Mouse (Mus musculus) hindbrain, embryonic 14.5 days (tissue): Measurements from ENCODE around the gene Rnf187. TPM values are rescaled to one million over a fixed set of nuclear protein-coding genes. Genes with fewer than 3 reads are reported as not detected.
"Not testable (repeated sequence)": the region's sequence is repeated elsewhere in the genome, so short reads cannot be mapped to it uniquely, and the experiment has no call there.

ENCODE experiments used
- ATAC-seq: fragments of 200-750 bp; cut with Nextera tagmentation; 2 replicates; pipeline ENCODE4 v1.8.0; 2017; ENCODE audit warnings: moderate number of reproducible peaks, mild to moderate bottlenecking, moderate TSS enrichment, moderate library complexity; ENCODE audit not compliant: low FRiP score
- DNase-seq: peaks from one replicate; pipeline ENCODE4 v3.0.0-alpha.2; 2015; ENCODE audit warnings: low spot score
- H3K27ac ChIP-seq: fragments of 300-500 bp; sonication (generic); 2 replicates; pipeline ENCODE4 v1.5.1; 2014; ENCODE audit warnings: mild to moderate bottlenecking, moderate library complexity
- H3K27me3 ChIP-seq: fragments of 300-500 bp; sonication (generic); 2 replicates; pipeline ENCODE4 v1.6.1; 2014; ENCODE audit warnings: mild to moderate bottlenecking, low read length, mixed read lengths; ENCODE audit not compliant: control insufficient read depth, insufficient read depth
- H3K36me3 ChIP-seq: fragments of 300-500 bp; sonication (generic); replicated peaks from 2 replicates; pipeline ENCODE4 v1.6.1; 2014; ENCODE audit not compliant: control insufficient read depth, insufficient read depth
- H3K4me1 ChIP-seq: fragments of 300-500 bp; sonication (generic); replicated peaks from 2 replicates; pipeline ENCODE4 v1.6.1; 2014; ENCODE audit warnings: antibody characterized with exemption, low read length, mixed read lengths; ENCODE audit not compliant: control insufficient read depth, insufficient read depth
- H3K4me2 ChIP-seq: fragments of 300-500 bp; sonication (generic); replicated peaks from 2 replicates; pipeline ENCODE4 v1.6.1; 2014; ENCODE audit warnings: mild to moderate bottlenecking, moderate library complexity
- H3K4me3 ChIP-seq: fragments of 300-500 bp; sonication (generic); replicated peaks from 2 replicates; pipeline ENCODE4 v1.5.1; 2014; ENCODE audit warnings: mild to moderate bottlenecking, low read length
- H3K9ac ChIP-seq: fragments of 300-500 bp; sonication (generic); 2 replicates; pipeline ENCODE4 v1.6.1; 2014
- H3K9me3 ChIP-seq: fragments of 300-500 bp; sonication (generic); 2 replicates; pipeline ENCODE4 v1.6.1; 2016; ENCODE audit warnings: low read length; ENCODE audit not compliant: control insufficient read depth
- WGBS: fragments of 180-500 bp; shearing (Covaris S2); extraction: QIAGEN DNeasy Blood & Tissue Kit; methylation state at CpG from one replicate; pipeline ENCODE4 v1.1.7; 2014; 5-methylcytosine and 5-hydroxymethylcytosine counted together
- polyA plus RNA-seq: library from polyadenylated mRNA; unstranded; fragments of >200 nt; fragmentation: Nextera tagmentation; extraction: Ambion mirVana; gene quantifications from 2 replicates; pipeline ENCODE4 v1.2.1, GENCODE M21; 2014

The Rnf187 gene
- polyA plus RNA-seq, 1 experiment from 2014 or later: 682 TPM

- ATAC-seq: no peak
- Histone ChIP-seq H3K4me1 (peaks cover 37% of the 10 kb centered on the region), H3K9ac (peak overlapping the region; percentile 63), H3K4me2 (peak overlapping the region; percentile 95), H3K4me3 (peak overlapping the region; percentile 45), H3K27ac (peak overlapping the region; percentile 80), H3K27me3 (no peaks in the 10 kb centered on the region; the same call in 1 of the 2 replicates), H3K36me3 (peaks cover 2% of the 10 kb centered on the region; the same call in 1 of the 2 replicates), H3K9me3 (no peaks in the 10 kb centered on the region)
- DNase-seq: no peak
- 36% methylated on average over 15 of the region's 15 CpGs for WGBS
Observed at GRCm38 (mm10) chr11:58959186-58959825, 20.6 kb upstream of the Rnf187 start.

GRCm38 (mm10) chr11:58958536-58958935 is 19.8 kb upstream of the Rnf187 start:
- WGBS: 87% methylated on average over 6 of the region's 6 CpGs
- Histone ChIP-seq H3K4me1 (peaks cover 37% of the 10 kb centered on the region), H3K4me3 (no peak overlapping the region), H3K4me2 (peak overlapping the region; percentile 95), H3K27ac (no peak overlapping the region), H3K9me3 (no peaks in the 10 kb centered on the region), H3K36me3 (peaks cover 2% of the 10 kb centered on the region; the same call in 1 of the 2 replicates), H3K9ac (0 out of 2 replicates have a peak overlapping the region, but pooled peaks have one; percentile 63), H3K27me3 (no peaks in the 10 kb centered on the region; the same call in 1 of the 2 replicates)
- DNase-seq (no peak), ATAC-seq (no peak)

- Histone ChIP-seq H3K4me2 (peak overlapping the region; percentile 95), H3K36me3 (peaks cover 2% of the 10 kb centered on the region; the same call in 1 of the 2 replicates), H3K4me3 (peak overlapping the region; percentile 77), H3K27me3 (no peaks in the 10 kb centered on the region; the same call in 1 of the 2 replicates), H3K27ac (no peak overlapping the region), H3K4me1 (peaks cover 42% of the 10 kb centered on the region), H3K9ac (peak overlapping the region; percentile 92), H3K9me3 (no peaks in the 10 kb centered on the region)
- ATAC-seq (no peak), DNase-seq (no peak)
- WGBS: 83% methylated on average over 5 of the region's 5 CpGs
Observed at GRCm38 (mm10) chr11:58957226-58957914, 18.7 kb upstream of the Rnf187 start.

- peak overlapping the region; percentile 92 for H3K9ac ChIP-seq
- WGBS: 22% methylated on average over 8 of the region's 8 CpGs
- ATAC-seq (no peak), DNase-seq (no peak)
- peak overlapping the region; percentile 95 for H3K4me2 ChIP-seq
- no peaks in the 10 kb centered on the region for H3K9me3 ChIP-seq
- peak overlapping the region; percentile 77 for H3K4me3 ChIP-seq
- no peaks in the 10 kb centered on the region for H3K27me3 ChIP-seq
- H3K36me3 ChIP-seq: peaks cover 2% of the 10 kb centered on the region; the same call in 1 of the 2 replicates
- H3K27ac ChIP-seq: peak overlapping the region; percentile 100; the same call in 1 of the 2 replicates
- peaks cover 56% of the 10 kb centered on the region for H3K4me1 ChIP-seq
Observed at GRCm38 (mm10) chr11:58955868-58956257, 17.1 kb upstream of the Rnf187 start.

GRCm38 (mm10) chr11:58955143-58955867 is 16.6 kb upstream of the Rnf187 start:
- no peak for DNase-seq
- Histone ChIP-seq H3K27me3 (no peaks in the 10 kb centered on the region), H3K4me3 (peak overlapping the region; percentile 77), H3K4me1 (peaks cover 60% of the 10 kb centered on the region), H3K4me2 (peak overlapping the region; percentile 95), H3K27ac (peak overlapping the region; percentile 100), H3K9me3 (no peaks in the 10 kb centered on the region), H3K9ac (peak overlapping the region; percentile 92), H3K36me3 (peaks cover 2% of the 10 kb centered on the region; the same call in 1 of the 2 replicates)
- under 1% methylated on average over 20 of the region's 20 CpGs for WGBS
- peak; percentile 3; the same call in 1 of the 2 replicates for ATAC-seq

- Histone ChIP-seq H3K9me3 (no peaks in the 10 kb centered on the region), H3K4me2 (peak within 1 kb of the TSS; percentile 95), H3K27ac (peak within 1 kb of the TSS; percentile 100), H3K36me3 (peaks cover 2% of the 10 kb centered on the region; the same call in 1 of the 2 replicates), H3K9ac (peak within 1 kb of the TSS; percentile 97), H3K4me1 (peaks cover 58% of the 10 kb centered on the region), H3K27me3 (no peaks in the 10 kb centered on the region), H3K4me3 (peak within 1 kb of the TSS; percentile 77)
- peak; percentile 91 for ATAC-seq
- WGBS: under 1% methylated on average over 49 of the region's 49 CpGs
- peak; percentile 99 for DNase-seq
Observed at GRCm38 (mm10) chr11:58954420-58955142, 15.9 kb upstream of the Rnf187 start, which contains the start of the genes Hist3h2a and Trim17. Gene Hist3h2a, plus strand, starts transcription at chr11:58954685. Gene Trim17, plus strand, starts transcription at chr11:58954685.

- under 1% methylated on average over 17 of the region's 17 CpGs for WGBS
- H3K4me2 ChIP-seq: peak overlapping the region; percentile 95
- peak overlapping the region; percentile 97 for H3K9ac ChIP-seq
- not testable (repeated sequence) for H3K36me3 ChIP-seq, DNase-seq, H3K9me3 ChIP-seq, H3K27me3 ChIP-seq, ATAC-seq
- peaks cover 53% of the 10 kb centered on the region for H3K4me1 ChIP-seq
- H3K4me3 ChIP-seq: peak overlapping the region; percentile 77
- peak overlapping the region; percentile 100 for H3K27ac ChIP-seq
Observed at GRCm38 (mm10) chr11:58954170-58954419, 15.4 kb upstream of the Rnf187 start.

- peak; percentile 68 for DNase-seq
- Histone ChIP-seq H3K36me3 (peaks cover 2% of the 10 kb centered on the region; the same call in 1 of the 2 replicates), H3K9ac (peak overlapping the region; percentile 97), H3K4me3 (peak overlapping the region; percentile 77), H3K27ac (peak overlapping the region; percentile 100), H3K4me2 (peak overlapping the region; percentile 95), H3K27me3 (no peaks in the 10 kb centered on the region), H3K9me3 (no peaks in the 10 kb centered on the region), H3K4me1 (peaks cover 48% of the 10 kb centered on the region)
- WGBS: under 1% methylated on average over 33 of the region's 33 CpGs
- ATAC-seq: peak; percentile 21
Observed at GRCm38 (mm10) chr11:58953351-58954169, 14.8 kb upstream of the Rnf187 start.
